Mouse (Mus musculus) lung, embryonic 15.5 days (tissue): ENCODE results near the gene H2afy. TPM values are rescaled to one million over a fixed set of nuclear protein-coding genes. Genes with fewer than 3 reads are reported as not detected.

Experiments used
- ATAC-seq: fragments of 200-750 bp; cut with Nextera tagmentation; 2 replicates; pipeline ENCODE4 v1.8.0; 2017; ENCODE audit warnings: moderate number of reproducible peaks, borderline replicate concordance; ENCODE audit not compliant: low FRiP score, low TSS enrichment; ENCODE audit errors: extremely low read depth
- H3K27ac ChIP-seq: fragments of 300-500 bp; sonication (generic); 2 replicates; pipeline ENCODE4 v1.5.1; 2015; ENCODE audit warnings: moderate library complexity, mild to moderate bottlenecking, inconsistent platforms
- H3K27me3 ChIP-seq: fragments of 300-500 bp; sonication (generic); 2 replicates; pipeline ENCODE4 v1.6.1; 2015; ENCODE audit warnings: inconsistent platforms
- H3K36me3 ChIP-seq: fragments of 300-500 bp; sonication (generic); 2 replicates; pipeline ENCODE4 v1.6.1; 2015; ENCODE audit warnings: inconsistent platforms
- H3K4me1 ChIP-seq: fragments of 300-500 bp; sonication (generic); 2 replicates; pipeline ENCODE4 v1.6.1; 2015; ENCODE audit warnings: inconsistent platforms
- H3K4me2 ChIP-seq: fragments of 300-500 bp; sonication (generic); 2 replicates; pipeline ENCODE4 v1.6.1; 2015; ENCODE audit warnings: inconsistent platforms, mild to moderate bottlenecking, moderate library complexity
- H3K4me3 ChIP-seq: fragments of 300-500 bp; sonication (generic); 2 replicates; pipeline ENCODE4 v1.5.1; 2015; ENCODE audit warnings: mild to moderate bottlenecking, inconsistent platforms
- H3K9ac ChIP-seq: fragments of 300-500 bp; sonication (generic); 2 replicates; pipeline ENCODE4 v1.6.1; 2015; ENCODE audit warnings: inconsistent platforms
- H3K9me3 ChIP-seq: fragments of 300-500 bp; sonication (generic); 2 replicates; pipeline ENCODE4 v1.6.1; 2016; ENCODE audit warnings: inconsistent platforms
- WGBS: fragments of 180-500 bp; shearing (Covaris S2); methylation state at CpG from one replicate; pipeline ENCODE4 v1.1.7; 2015; 5-methylcytosine and 5-hydroxymethylcytosine counted together
- polyA plus RNA-seq: library from polyadenylated mRNA; unstranded; fragments of >200 nt; fragmentation: Nextera tagmentation; extraction: Ambion mirVana; gene quantifications from 2 replicates; pipeline ENCODE4 v1.2.1, GENCODE M21; 2015

Gene H2afy
- polyA plus RNA-seq, 1 experiment from 2014 or later, result 317 TPM

DNA sequence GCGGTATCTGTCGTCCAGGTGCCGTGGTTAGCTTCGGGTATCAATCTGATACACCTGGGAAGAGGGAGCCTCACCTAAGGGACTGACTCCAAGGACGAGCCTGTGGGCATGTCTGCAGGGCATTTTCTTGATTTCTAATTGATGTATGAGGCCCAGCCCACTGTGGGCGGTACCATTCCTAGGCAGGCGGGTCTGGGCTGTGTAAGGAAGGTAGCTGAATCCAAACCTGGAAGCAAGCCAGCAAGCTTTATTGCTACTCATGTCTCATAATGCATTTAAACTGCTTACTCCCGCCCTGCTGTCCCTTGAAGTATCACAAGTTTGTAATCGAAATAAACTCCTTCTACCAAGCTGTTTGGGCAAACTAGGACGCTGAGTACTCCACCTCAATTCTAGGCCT is 10.5 kb downstream of the H2afy start:
- Histone ChIP-seq H3K36me3 (peaks cover 78% of the 10 kb centered on the region), H3K9ac (no peak overlapping the region), H3K27ac (no peak overlapping the region), H3K27me3 (no peaks in the 10 kb centered on the region), H3K9me3 (no peaks in the 10 kb centered on the region), H3K4me2 (no peak overlapping the region), H3K4me1 (no peaks in the 10 kb centered on the region), H3K4me3 (no peak overlapping the region)
- WGBS, result 81% methylated on average over 10 of the region's 10 CpGs
- ATAC-seq, result no peak

DNA sequence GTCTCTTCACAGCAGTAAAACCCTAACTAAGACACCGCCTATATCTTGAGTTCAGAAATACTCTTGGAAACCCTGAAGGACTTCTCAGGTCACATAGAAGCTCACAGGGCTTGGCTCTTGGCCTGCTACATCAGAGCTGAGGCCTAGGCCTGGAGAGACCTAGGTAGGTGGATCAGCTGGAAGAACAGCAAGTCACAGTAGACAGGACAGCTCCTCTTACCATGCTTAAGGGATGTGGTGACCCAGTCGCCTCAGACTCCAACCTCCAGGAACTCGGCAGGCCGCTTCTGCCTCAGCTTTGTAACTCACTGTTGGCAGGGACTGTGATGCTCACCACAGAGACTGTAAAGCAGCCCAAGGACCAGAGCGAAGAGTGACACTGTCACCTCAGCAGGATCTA is 13.1 kb downstream of the H2afy start:
- H3K4me3 ChIP-seq, result no peak overlapping the region
- no peaks in the 10 kb centered on the region for H3K4me1 ChIP-seq
- H3K9me3 ChIP-seq, result no peaks in the 10 kb centered on the region
- H3K9ac ChIP-seq, result no peak overlapping the region
- WGBS, result 92% methylated on average over 5 of the region's 5 CpGs
- no peak for ATAC-seq
- H3K4me2 ChIP-seq, result no peak overlapping the region
- no peak overlapping the region for H3K27ac ChIP-seq
- no peaks in the 10 kb centered on the region for H3K27me3 ChIP-seq
- peaks cover 76% of the 10 kb centered on the region for H3K36me3 ChIP-seq

DNA sequence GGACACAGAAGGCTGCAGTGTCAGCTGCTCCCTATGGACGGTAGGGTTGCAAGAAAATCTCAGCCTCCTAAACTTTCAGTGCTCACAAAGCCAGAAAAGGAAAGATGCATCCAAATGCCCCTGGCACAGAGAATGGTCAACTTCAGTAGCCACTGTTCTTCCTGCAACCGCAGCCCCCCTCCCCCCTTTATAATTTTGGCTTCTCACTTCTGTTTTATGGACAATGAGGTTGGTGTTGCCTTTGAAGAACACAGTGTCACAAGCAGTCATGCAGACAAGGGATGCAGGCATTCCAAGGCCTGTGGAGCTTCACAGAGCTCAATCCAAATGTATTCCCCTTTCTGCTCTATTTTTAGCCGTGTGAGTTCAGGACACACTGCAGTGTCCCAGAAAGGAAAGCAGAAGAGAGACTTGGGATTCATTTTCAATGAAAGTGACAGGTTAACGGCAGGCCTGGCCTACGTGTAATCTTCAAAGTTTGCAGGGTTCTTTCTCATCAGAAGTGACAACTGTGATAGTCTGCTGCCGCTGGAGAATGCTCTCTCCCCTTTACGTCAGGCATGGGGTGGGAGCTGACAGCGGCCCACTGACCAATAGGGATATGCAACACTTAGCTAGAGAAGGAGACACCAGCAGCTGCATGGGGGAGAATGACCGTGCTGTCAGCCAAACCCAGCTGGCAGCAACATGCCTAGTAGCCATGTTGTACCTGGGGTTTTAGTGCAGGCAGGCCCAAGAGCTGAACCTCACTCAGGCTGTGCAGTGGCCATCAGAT is 18.0 kb downstream of the H2afy start:
- no peaks in the 10 kb centered on the region for H3K9me3 ChIP-seq
- H3K4me1 ChIP-seq, result peaks cover 38% of the 10 kb centered on the region
- no peak overlapping the region for H3K27ac ChIP-seq
- H3K27me3 ChIP-seq, result no peaks in the 10 kb centered on the region
- WGBS, result 66% methylated on average over 9 of the region's 9 CpGs
- no peak for ATAC-seq
- H3K9ac ChIP-seq, result no peak overlapping the region
- H3K4me2 ChIP-seq, result no peak overlapping the region
- H3K4me3 ChIP-seq, result no peak overlapping the region
- H3K36me3 ChIP-seq, result peaks cover 28% of the 10 kb centered on the region

DNA sequence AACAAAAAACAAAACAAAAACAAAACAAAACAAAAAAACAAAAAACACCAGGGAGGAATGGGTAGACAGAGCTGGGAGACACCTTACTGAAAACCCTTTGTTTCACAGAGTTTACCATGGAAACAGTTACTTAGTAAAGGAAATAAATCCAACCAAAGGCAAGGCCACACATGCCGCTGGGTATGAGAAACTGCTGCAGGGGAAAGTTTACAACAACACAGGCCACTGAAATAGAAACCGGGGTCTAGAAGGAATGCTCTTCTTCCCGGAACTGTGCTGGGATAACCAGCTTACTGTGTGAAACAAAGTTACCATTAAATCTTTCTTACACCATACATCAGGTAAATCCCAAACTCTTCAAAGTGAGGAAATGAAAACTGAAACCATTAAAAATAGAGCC is 20.3 kb downstream of the H2afy start:
- no peak overlapping the region for H3K9ac ChIP-seq
- no peaks in the 10 kb centered on the region for H3K27me3 ChIP-seq
- peak overlapping the region; percentile 78 for H3K27ac ChIP-seq
- H3K4me3 ChIP-seq, result no peak overlapping the region
- H3K36me3 ChIP-seq, result peaks cover 11% of the 10 kb centered on the region; the same call in 1 of the 2 replicates
- ATAC-seq, result no peak
- no peak overlapping the region for H3K4me2 ChIP-seq
- WGBS, result 26% methylated on average over 3 of the region's 3 CpGs
- no peaks in the 10 kb centered on the region for H3K9me3 ChIP-seq
- peaks cover 61% of the 10 kb centered on the region for H3K4me1 ChIP-seq

DNA sequence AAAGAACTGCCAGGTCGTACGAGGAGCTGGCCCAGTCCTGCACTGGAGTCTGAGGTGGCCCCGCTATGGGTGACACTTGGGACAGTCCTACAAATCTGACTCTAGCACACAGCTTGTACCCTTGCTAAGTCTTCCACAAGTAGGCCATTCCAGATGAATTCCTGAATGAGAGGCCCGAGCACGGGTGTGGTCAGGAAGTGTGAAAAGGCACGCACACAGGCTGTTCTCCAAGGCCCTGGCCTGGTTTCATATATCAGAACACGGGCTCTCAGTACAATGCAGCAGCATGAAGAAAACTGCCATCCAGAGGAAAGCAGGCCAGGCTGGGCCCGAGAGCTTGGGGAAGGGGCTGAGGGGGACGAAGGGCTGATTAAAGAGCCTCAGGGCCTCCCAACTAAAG is 20.8 kb downstream of the H2afy start:
- no peaks in the 10 kb centered on the region for H3K9me3 ChIP-seq
- H3K27me3 ChIP-seq, result no peaks in the 10 kb centered on the region
- peak overlapping the region; percentile 78 for H3K27ac ChIP-seq
- H3K9ac ChIP-seq, result no peak overlapping the region
- WGBS, result 33% methylated on average over 9 of the region's 9 CpGs
- no peak overlapping the region for H3K4me2 ChIP-seq
- ATAC-seq, result peak; percentile 40
- peaks cover 66% of the 10 kb centered on the region for H3K4me1 ChIP-seq
- H3K4me3 ChIP-seq, result no peak overlapping the region
- peaks cover 5% of the 10 kb centered on the region; the same call in 1 of the 2 replicates for H3K36me3 ChIP-seq

DNA sequence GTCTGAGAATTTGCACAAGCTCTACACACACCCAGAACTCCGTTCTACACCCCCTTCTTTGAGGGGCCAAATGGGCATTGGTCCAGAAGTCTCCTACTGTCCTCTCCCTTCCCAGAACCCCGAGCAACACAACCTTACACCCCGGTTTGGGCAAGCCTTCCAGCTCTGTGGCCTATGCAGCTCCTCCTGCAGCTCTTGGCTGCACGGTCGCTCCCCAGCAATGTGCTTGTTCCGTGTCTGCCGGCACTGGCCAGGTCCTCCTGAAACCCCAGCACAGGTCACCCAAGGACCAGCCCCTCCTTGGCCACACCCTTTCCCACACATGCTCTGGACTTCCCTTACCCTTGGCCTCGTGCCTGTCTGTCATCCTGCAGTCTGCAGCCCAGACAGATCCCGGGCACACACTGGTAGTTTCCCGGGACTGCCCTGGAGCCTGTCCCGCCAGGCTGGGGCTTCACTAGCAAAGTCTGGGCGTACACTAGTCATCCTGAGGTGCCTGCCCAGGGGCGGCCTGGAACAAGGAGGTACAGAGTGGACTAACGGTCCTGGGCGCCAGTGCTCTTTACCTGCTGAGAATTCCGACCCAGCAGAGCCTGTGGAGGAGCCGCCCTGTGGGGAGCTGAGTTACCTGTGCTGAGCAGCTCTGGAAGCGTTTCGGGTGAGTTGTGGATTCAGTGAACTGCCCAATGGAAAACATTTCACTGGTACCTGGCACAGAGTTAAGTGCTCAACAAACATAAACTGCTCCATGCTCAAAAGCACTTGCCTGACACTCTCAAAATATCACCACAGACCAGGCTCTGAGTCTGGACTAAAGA is 22.5 kb downstream of the H2afy start:
- peak; percentile 24; the same call in 1 of the 2 replicates for ATAC-seq
- no peak overlapping the region for H3K4me3 ChIP-seq
- no peak overlapping the region for H3K9ac ChIP-seq
- H3K36me3 ChIP-seq, result no peaks in the 10 kb centered on the region; the same call in 1 of the 2 replicates
- peak overlapping the region; percentile 5; the same call in 1 of the 2 replicates for H3K4me2 ChIP-seq
- peaks cover 82% of the 10 kb centered on the region for H3K4me1 ChIP-seq
- H3K27ac ChIP-seq, result peak overlapping the region; percentile 71
- no peaks in the 10 kb centered on the region for H3K9me3 ChIP-seq
- 37% methylated on average over 19 of the region's 19 CpGs for WGBS
- H3K27me3 ChIP-seq, result no peaks in the 10 kb centered on the region

DNA sequence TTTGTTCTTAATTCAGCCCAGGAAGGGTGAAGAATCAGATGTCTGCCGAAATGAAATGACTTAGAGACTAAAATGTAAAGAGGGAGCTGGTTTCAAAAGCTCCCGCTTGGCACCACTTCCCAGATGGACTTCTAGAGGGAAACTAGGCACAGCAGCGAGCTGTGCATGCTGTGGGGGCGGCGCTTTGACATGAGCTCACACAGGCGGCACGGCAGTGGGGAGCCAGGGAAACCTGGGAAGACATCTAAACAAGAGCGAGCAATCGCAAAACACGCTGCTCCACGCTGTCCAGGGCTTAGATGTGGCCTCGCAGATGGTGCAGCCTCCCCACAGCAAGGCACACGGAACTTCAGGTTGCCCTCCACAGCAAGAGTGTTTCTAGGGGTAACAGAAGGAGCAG is 23.2 kb downstream of the H2afy start:
- H3K27ac ChIP-seq, result peak overlapping the region; percentile 71
- H3K36me3 ChIP-seq, result no peaks in the 10 kb centered on the region; the same call in 1 of the 2 replicates
- WGBS, result 39% methylated on average over 13 of the region's 13 CpGs
- no peak overlapping the region for H3K4me3 ChIP-seq
- H3K9me3 ChIP-seq, result no peaks in the 10 kb centered on the region
- 0 out of 2 replicates have a peak overlapping the region, but pooled peaks have one; percentile 5 for H3K4me2 ChIP-seq
- ATAC-seq, result 0 out of 2 replicates have a peak, but pooled peaks have one; percentile 20
- no peak overlapping the region for H3K9ac ChIP-seq
- H3K27me3 ChIP-seq, result no peaks in the 10 kb centered on the region
- H3K4me1 ChIP-seq, result peaks cover 89% of the 10 kb centered on the region

DNA sequence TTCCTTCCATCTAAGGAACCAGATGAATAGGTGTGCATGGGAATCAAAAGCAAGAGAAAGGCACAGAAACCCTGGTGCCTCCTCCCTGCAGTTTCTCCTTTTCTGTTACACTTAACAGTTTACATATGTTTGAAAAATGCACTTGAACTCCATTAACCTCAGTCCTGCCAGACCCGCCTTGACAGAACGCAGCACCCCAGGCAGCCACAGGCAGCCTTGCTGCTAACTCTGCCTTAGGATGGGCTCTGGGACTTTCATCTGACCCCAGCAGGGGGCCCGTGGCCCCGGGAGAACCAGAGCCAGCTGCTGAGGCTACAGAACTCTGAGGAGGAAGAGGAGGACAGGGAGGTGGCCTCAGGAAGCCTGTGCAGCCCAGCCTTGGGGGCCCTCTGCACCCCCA is 23.7 kb downstream of the H2afy start:
- H3K27me3 ChIP-seq, result no peaks in the 10 kb centered on the region
- H3K9me3 ChIP-seq, result no peaks in the 10 kb centered on the region
- no peak overlapping the region for H3K9ac ChIP-seq
- peak; percentile 33; the same call in 1 of the 2 replicates for ATAC-seq
- WGBS, result 5% methylated on average over 4 of the region's 4 CpGs
- H3K4me2 ChIP-seq, result peak overlapping the region; percentile 29
- peak overlapping the region; percentile 71 for H3K27ac ChIP-seq
- H3K4me3 ChIP-seq, result no peak overlapping the region
- H3K36me3 ChIP-seq, result no peaks in the 10 kb centered on the region; the same call in 1 of the 2 replicates
- peaks cover 91% of the 10 kb centered on the region for H3K4me1 ChIP-seq

DNA sequence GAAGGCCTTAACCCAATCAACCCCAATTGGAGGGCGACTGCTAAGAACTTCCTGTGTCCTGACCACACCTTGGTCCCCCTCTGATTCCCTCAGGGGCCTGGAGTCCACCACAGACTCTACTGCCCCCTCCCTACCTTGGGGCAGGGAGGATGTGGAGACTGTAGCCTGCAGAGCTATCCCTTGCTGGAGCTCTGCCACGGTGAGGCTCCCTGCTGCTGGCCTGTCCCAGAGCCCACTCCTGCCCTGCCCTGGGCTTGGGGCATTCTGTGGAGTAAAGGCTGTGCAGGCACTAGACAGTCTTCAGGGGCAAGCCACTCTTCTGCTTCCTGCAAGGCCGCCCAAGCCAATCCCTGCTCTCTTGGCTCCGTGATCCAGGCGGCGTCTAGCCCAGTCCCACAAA is 24.6 kb downstream of the H2afy start:
- no peak overlapping the region for H3K4me3 ChIP-seq
- H3K4me2 ChIP-seq, result no peak overlapping the region
- no peak overlapping the region for H3K27ac ChIP-seq
- H3K36me3 ChIP-seq, result no peaks in the 10 kb centered on the region; the same call in 1 of the 2 replicates
- H3K9me3 ChIP-seq, result no peaks in the 10 kb centered on the region
- peaks cover 86% of the 10 kb centered on the region for H3K4me1 ChIP-seq
- no peak for ATAC-seq
- no peak overlapping the region for H3K9ac ChIP-seq
- H3K27me3 ChIP-seq, result no peaks in the 10 kb centered on the region
- 73% methylated on average over 6 of the region's 6 CpGs for WGBS

DNA sequence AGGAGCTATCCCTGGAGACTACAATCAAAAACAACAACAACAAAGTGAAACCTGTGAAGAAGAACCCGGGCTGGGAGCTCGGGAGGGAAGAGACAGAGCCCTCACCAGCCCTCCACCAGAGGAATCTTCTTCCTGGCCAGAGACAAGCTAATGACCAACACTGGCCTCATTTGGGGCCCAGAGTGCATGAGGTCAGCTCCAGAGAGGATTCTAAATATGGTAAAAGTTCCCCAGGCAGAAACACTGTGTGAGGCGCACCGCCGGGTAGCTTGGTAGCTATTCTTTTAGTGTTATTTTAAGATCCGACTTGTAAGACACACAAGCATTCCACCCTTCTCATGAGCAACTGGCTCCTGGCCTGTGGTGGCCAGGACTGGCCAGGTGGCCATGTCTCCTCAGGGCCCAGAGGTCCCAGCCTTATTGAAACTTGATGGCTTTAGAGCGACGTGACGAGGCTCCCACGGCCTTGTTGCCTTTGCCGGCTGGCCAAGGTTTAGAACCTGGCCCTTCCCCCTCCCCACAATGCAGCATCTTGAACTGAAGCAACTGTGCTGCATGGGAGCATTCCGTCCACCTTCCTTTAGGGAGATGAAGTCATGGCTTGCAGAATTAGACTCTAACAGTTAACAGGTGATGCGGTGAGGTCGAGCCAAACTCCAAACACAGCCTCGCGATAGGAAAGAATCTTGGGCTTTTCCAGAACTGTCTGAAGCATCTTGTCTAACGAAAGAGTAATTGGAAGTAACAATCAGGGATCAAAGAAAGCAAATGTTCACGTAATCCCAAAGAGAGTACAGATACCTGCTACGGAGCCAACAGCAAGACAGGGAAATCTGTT is 25.2 kb downstream of the H2afy start:
- Histone ChIP-seq H3K9me3 (no peaks in the 10 kb centered on the region), H3K4me3 (no peak overlapping the region), H3K4me1 (peaks cover 80% of the 10 kb centered on the region), H3K36me3 (no peaks in the 10 kb centered on the region; the same call in 1 of the 2 replicates), H3K27me3 (no peaks in the 10 kb centered on the region), H3K9ac (no peak overlapping the region), H3K4me2 (no peak overlapping the region), H3K27ac (no peak overlapping the region)
- no peak for ATAC-seq
- WGBS, result 73% methylated on average over 19 of the region's 19 CpGs

DNA sequence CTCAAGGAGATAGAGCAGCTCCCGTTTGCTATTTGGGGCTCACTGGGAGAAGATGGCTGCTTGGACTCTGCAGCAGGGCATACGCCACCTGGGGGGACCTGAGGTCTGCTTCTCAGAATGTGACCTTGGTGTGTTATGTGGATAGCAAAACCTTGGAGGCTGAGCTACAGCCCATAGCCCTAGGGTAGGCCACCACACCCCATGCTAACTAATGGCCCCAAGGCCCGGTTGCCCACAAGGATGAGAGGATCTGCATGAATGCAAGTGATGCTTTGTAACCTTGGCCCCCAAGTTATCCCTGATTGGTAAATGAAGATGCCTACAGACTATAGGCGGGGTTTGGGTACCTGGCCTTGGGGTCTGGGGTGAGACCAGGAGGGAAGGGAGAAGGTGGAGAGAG is 26.5 kb downstream of the H2afy start:
- WGBS, result 84% methylated on average over 4 of the region's 4 CpGs
- Histone ChIP-seq H3K4me2 (no peak overlapping the region), H3K9me3 (no peaks in the 10 kb centered on the region), H3K4me3 (no peak overlapping the region), H3K36me3 (peaks cover 4% of the 10 kb centered on the region; the same call in 1 of the 2 replicates), H3K4me1 (peaks cover 76% of the 10 kb centered on the region), H3K27me3 (no peaks in the 10 kb centered on the region), H3K27ac (peak overlapping the region; percentile 53; the same call in 1 of the 2 replicates), H3K9ac (no peak overlapping the region)
- no peak for ATAC-seq
